Mouse (Mus musculus) granulocyte monocyte progenitor cell, adult 5-6 weeks (primary cell): ENCODE results near the gene Mapk3. TPM values are rescaled to one million over a fixed set of nuclear protein-coding genes. Genes with fewer than 3 reads are reported as not detected.
A peak's percentile ranks its signal among the peaks of the same experiment; 100 is the strongest.
"Not testable (repeated sequence)": the region's sequence is repeated elsewhere in the genome, so short reads cannot be mapped to it uniquely, and the experiment has no call there.

Experiments used
- ATAC-seq: replicated peaks from 2 replicates; pipeline ENCODE4 v1.8.0; 2016; ENCODE audit warnings: mild to moderate bottlenecking, moderate TSS enrichment, inconsistent platforms; ENCODE audit not compliant: poor library complexity, severe bottlenecking
- total RNA-seq, 2 experiments: library from RNA; stranded (forward) in 1 of 2; stranded (reverse) in 1 of 2; fragments of 200-712, 200-1000 nt in 1 of 2; fragments of >200 nt in 1 of 2; fragmentation: Nextera tagmentation in 1 of 2; gene quantifications; 2 replicates each; pipeline ENCODE4 v1.2.3; 2014 to 2017

Gene Mapk3
- total RNA-seq (2014; fragmentation: Nextera tagmentation) (90.7 and 111 TPM in 2 replicates), total RNA-seq (2017) (52.5 and 53.0 TPM in 2 replicates)

- ATAC-seq: peak; percentile 82
These were observed at the start of gene Mapk3 for GRCm38 (mm10) chr7:126759050-126759671. TSS of gene Mapk3 (plus strand) at chr7:126759601.

GRCm38 (mm10) chr7:126710266-126710665, 49.1 kb upstream of the Mapk3 start:
- ATAC-seq: peak; percentile 74

- no peak for ATAC-seq
These were observed 47.5 kb upstream of the Mapk3 start for GRCm38 (mm10) chr7:126711910-126712309.

- no peak for ATAC-seq
These were observed 43.7 kb upstream of the Mapk3 start for GRCm38 (mm10) chr7:126715679-126716078.

- ATAC-seq: no peak
These were observed 41.8 kb upstream of the Mapk3 start for GRCm38 (mm10) chr7:126717566-126717965.

GRCm38 (mm10) chr7:126718787-126719337, 40.5 kb upstream of the Mapk3 start:
- ATAC-seq: no peak; the same call in 1 of the 2 replicates

- peak; percentile 62 for ATAC-seq
These were observed 37.8 kb upstream of the Mapk3 start for GRCm38 (mm10) chr7:126721635-126722034.

- ATAC-seq: peak; percentile 90
These were observed 34.3 kb upstream of the Mapk3 start for GRCm38 (mm10) chr7:126725077-126725476.

- peak; percentile 83 for ATAC-seq
These were observed 33.7 kb upstream of the Mapk3 start for GRCm38 (mm10) chr7:126725667-126726066.

- not testable (repeated sequence) for ATAC-seq
These were observed 29.1 kb upstream of the Mapk3 start for GRCm38 (mm10) chr7:126730256-126730789.

- ATAC-seq: peak; percentile 56
These were observed 23.3 kb upstream of the Mapk3 start for GRCm38 (mm10) chr7:126736122-126736521.

GRCm38 (mm10) chr7:126739551-126739950, 19.9 kb upstream of the Mapk3 start:
- ATAC-seq: no peak

GRCm38 (mm10) chr7:126740132-126740735, 19.2 kb upstream of the Mapk3 start:
- 0 out of 2 replicates have a peak, but pooled peaks have one; percentile 3 for ATAC-seq

GRCm38 (mm10) chr7:126740977-126741376, 18.4 kb upstream of the Mapk3 start:
- ATAC-seq: no peak

- no peak for ATAC-seq
These were observed 17.9 kb upstream of the Mapk3 start for GRCm38 (mm10) chr7:126741452-126741851.

- ATAC-seq: no peak
These were observed 17.4 kb upstream of the Mapk3 start for GRCm38 (mm10) chr7:126741964-126742482.

GRCm38 (mm10) chr7:126746066-126746465, 13.3 kb upstream of the Mapk3 start:
- ATAC-seq: peak; percentile 90

- peak; percentile 82 for ATAC-seq
These were observed 12.6 kb upstream of the Mapk3 start for GRCm38 (mm10) chr7:126746798-126747197.

- ATAC-seq: no peak
These were observed 10.6 kb upstream of the Mapk3 start for GRCm38 (mm10) chr7:126748824-126749223.

GRCm38 (mm10) chr7:126749582-126750343, 9.6 kb upstream of the Mapk3 start:
- no peak for ATAC-seq
